In the genomic region with DNA sequence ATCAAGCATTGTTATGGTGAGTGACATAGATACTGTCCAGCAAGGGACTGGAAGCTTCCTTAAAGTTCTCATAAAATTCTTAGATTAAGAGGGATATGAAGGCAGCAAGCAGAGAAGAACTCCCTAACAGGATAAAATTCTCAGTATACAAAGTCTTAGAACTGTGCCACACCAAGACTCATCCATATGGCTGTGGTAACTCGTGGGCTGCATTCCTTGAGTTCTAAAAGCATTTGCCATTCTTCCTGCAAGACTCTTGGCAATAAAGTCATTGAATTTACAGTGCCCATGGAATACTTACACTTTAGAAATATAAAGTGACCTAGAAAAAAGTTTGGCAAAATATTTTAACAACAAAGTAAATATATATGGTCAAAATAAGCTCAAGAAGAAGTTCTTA, we compare ENCODE assay signal across 17 mouse cellular contexts.
"Had no signal": no experiment of that assay in that cellular context is flagged by ENCODE, and none has a peak within 500 bp of the region (broad histone marks: within the 10 kb centered on the region; RNA-seq: fewer than 3 reads in every experiment).

No protein-coding gene starts in this region.

- ATAC-seq: liver, embryonic 12.5 days; liver, postnatal 0 days; lung, postnatal 0 days; midbrain, embryonic 13.5 days; midbrain, embryonic 15.5 days; midbrain, embryonic 16.5 days had no signal

- DNase-seq: left cerebral cortex, postnatal 4 days; liver; liver, embryonic 13.5 days; liver, postnatal 0 days; lung, adult 18-20 months; lung, adult 2 months; lung, embryonic 14.5 days; lung, postnatal 10 days; lung, postnatal 14 days; lung, postnatal 36 days; lung, postnatal 4 days; midbrain, embryonic 14.5 days had no signal
